Comparison of ENCODE assay signal across 21 mouse cellular contexts in the genomic region with DNA sequence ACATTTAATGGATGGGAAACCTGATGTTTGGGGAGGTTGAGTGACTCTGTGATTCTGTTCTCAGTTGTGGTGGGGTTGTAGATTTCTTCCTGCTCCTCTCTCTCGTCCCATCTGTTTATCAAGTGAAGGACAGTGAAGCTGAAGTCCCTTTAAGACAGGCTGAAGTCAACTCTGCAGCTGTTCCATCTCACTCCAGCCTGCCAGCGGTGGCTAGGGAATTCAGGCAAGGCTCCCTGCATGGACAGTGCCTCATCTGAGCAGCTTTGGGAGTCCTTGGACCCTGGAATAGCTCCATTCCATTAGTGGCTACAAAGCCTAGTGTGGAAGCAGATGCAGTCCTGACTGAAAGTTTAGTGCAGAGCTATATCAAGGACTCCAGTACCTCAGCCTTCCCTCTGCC. TPM values are rescaled to one million over a fixed set of nuclear protein-coding genes. Genes with fewer than 3 reads are reported as not detected.
DNase-seq lines count a peak whose midpoint lies in the region; ATAC-seq and TF ChIP-seq lines count a peak whose summit lies in the region.
"Had no signal": no experiment of that assay in that cellular context is flagged by ENCODE, and none has a peak within 500 bp of the region (broad histone marks: within the 10 kb centered on the region; RNA-seq: fewer than 3 reads in every experiment).

No protein-coding gene starts in this region.

- H3K4me3 ChIP-seq in heart, adult 2 months, result no peak overlapping the region
- H3K4me3 ChIP-seq in heart, embryonic 11.5 days (ENCODE audit: low read depth, low read length), result no peak overlapping the region
- H3K4me3 ChIP-seq in ES-Bruce4 (ENCODE audit: low read depth, low read length), result no peak overlapping the region
- H3K4me3 ChIP-seq in hindbrain, embryonic 14.5 days (replicated peaks; ENCODE audit: low read length), result no peak overlapping the region
- H3K4me3 ChIP-seq in forebrain, embryonic 14.5 days (ENCODE audit: low read depth, low read length), result no peak overlapping the region
- H3K4me3 ChIP-seq: embryonic facial prominence, embryonic 13.5 days; heart, embryonic 13.5 days; hindbrain, embryonic 15.5 days; layer of hippocampus, adult 2 months; lung, embryonic 15.5 days; midbrain, embryonic 10.5 days had no signal

- no peak for TF ChIP-seq POLR2A in heart, adult 2 months (IDR thresholded peaks at IDR 0.05; ENCODE audit: insufficient read depth, low read depth, low read length)
- TF ChIP-seq POLR2A in ES-Bruce4 (IDR thresholded peaks at IDR 0.05; ENCODE audit: insufficient read depth, low read length), result no peak

- H3K4me1 ChIP-seq in heart, adult 2 months (ENCODE audit: control insufficient read depth, insufficient read depth, low read length), result no peaks in the 10 kb centered on the region; the same call in 1 of the 2 replicates
- H3K4me1 ChIP-seq in heart, embryonic 11.5 days (ENCODE audit: control insufficient read depth, insufficient read depth, low read length), result no peaks in the 10 kb centered on the region
- peaks cover 11% of the 10 kb centered on the region for H3K4me1 ChIP-seq in ES-Bruce4 (ENCODE audit: control insufficient read depth, insufficient read depth, low read length)
- H3K4me1 ChIP-seq in hindbrain, embryonic 14.5 days (replicated peaks; ENCODE audit: control insufficient read depth, insufficient read depth, low read length), result no peaks in the 10 kb centered on the region
- H3K4me1 ChIP-seq in forebrain, embryonic 14.5 days (ENCODE audit: control insufficient read depth, insufficient read depth, low read length), result no peaks in the 10 kb centered on the region
- H3K4me1 ChIP-seq: embryonic facial prominence, embryonic 13.5 days; hindbrain, embryonic 15.5 days; midbrain, embryonic 10.5 days had no signal

- no peaks in the 10 kb centered on the region for H3K36me3 ChIP-seq in heart, adult 2 months (ENCODE audit: control insufficient read depth, insufficient read depth, low read length)
- H3K36me3 ChIP-seq in heart, embryonic 11.5 days (ENCODE audit: control insufficient read depth, insufficient read depth, low read length), result no peaks in the 10 kb centered on the region
- H3K36me3 ChIP-seq in ES-Bruce4 (ENCODE audit: control insufficient read depth, insufficient read depth, low read length, poor library complexity, severe bottlenecking), result no peaks in the 10 kb centered on the region
- no peaks in the 10 kb centered on the region for H3K36me3 ChIP-seq in hindbrain, embryonic 14.5 days (replicated peaks; ENCODE audit: control insufficient read depth, insufficient read depth)
- H3K36me3 ChIP-seq in forebrain, embryonic 14.5 days (ENCODE audit: control insufficient read depth, insufficient read depth, low read length), result no peaks in the 10 kb centered on the region
- H3K36me3 ChIP-seq: embryonic facial prominence, embryonic 13.5 days; heart, embryonic 13.5 days; hindbrain, embryonic 15.5 days; lung, embryonic 15.5 days; midbrain, embryonic 10.5 days had no signal

- intact Hi-C loops in heart, adult 2 months (cut with DNase I), result no loop called here

- WGBS in heart, adult 2 months, result 54% methylated on average over 2 of the region's 2 CpGs
- WGBS in heart, embryonic 11.5 days (ENCODE audit: insufficient replicate concordance), result 46% methylated on average over 2 of the region's 2 CpGs
- 69% methylated on average over 2 of the region's 2 CpGs for WGBS in hindbrain, embryonic 14.5 days
- 70% methylated on average over 2 of the region's 2 CpGs for WGBS in forebrain, embryonic 14.5 days

- ATAC-seq in heart, embryonic 11.5 days (replicated peaks; ENCODE audit: insufficient number of reproducible peaks, low FRiP score, low TSS enrichment), result no peak
- no peak for ATAC-seq in hindbrain, embryonic 14.5 days (ENCODE audit: low FRiP score)
- ATAC-seq in forebrain, embryonic 14.5 days, result no peak

- no peaks in the 10 kb centered on the region; the same call in 1 of the 2 replicates for H3K79me2 ChIP-seq in heart, adult 2 months (replicated peaks; ENCODE audit: control insufficient read depth, insufficient read depth, low read length)

- H3K9me3 ChIP-seq in heart, embryonic 11.5 days (replicated peaks; ENCODE audit: control insufficient read depth, low read length), result no peaks in the 10 kb centered on the region
- H3K9me3 ChIP-seq in ES-Bruce4 (replicated peaks; ENCODE audit: control insufficient read depth, insufficient read depth, low read length, poor library complexity, severe bottlenecking), result no peaks in the 10 kb centered on the region
- H3K9me3 ChIP-seq in hindbrain, embryonic 14.5 days (ENCODE audit: control insufficient read depth, low read length), result no peaks in the 10 kb centered on the region
- no peaks in the 10 kb centered on the region for H3K9me3 ChIP-seq in forebrain, embryonic 14.5 days (replicated peaks; ENCODE audit: control insufficient read depth, low read length)
- H3K9me3 ChIP-seq: embryonic facial prominence, embryonic 13.5 days; heart, embryonic 13.5 days; hindbrain, embryonic 15.5 days; lung, embryonic 15.5 days; midbrain, embryonic 10.5 days had no signal

- no peak overlapping the region for H3K4me2 ChIP-seq in heart, embryonic 11.5 days
- H3K4me2 ChIP-seq in hindbrain, embryonic 14.5 days (replicated peaks), result no peak overlapping the region
- no peak overlapping the region for H3K4me2 ChIP-seq in forebrain, embryonic 14.5 days (ENCODE audit: low read length)
- H3K4me2 ChIP-seq: embryonic facial prominence, embryonic 13.5 days; heart, embryonic 13.5 days; hindbrain, embryonic 15.5 days; lung, embryonic 15.5 days had no signal

- no peak for TF ChIP-seq EP300 in heart, adult 2 months (IDR thresholded peaks at IDR 0.05; ENCODE audit: insufficient read depth, low read depth, low read length)
- TF ChIP-seq EP300 in ES-Bruce4 (IDR thresholded peaks at IDR 0.05; ENCODE audit: insufficient read depth, low read depth, low read length), result no peak

- no peak overlapping the region; the same call in 1 of the 2 replicates for H3K27ac ChIP-seq in heart, adult 2 months
- H3K27ac ChIP-seq in heart, embryonic 11.5 days (ENCODE audit: low read depth, low read length), result no peak overlapping the region
- H3K27ac ChIP-seq in ES-Bruce4 (ENCODE audit: insufficient read depth, low read length), result peak overlapping the region; percentile 22
- H3K27ac ChIP-seq in hindbrain, embryonic 14.5 days, result no peak overlapping the region
- H3K27ac ChIP-seq in forebrain, embryonic 14.5 days (ENCODE audit: low read depth, low read length), result no peak overlapping the region
- H3K27ac ChIP-seq: embryonic facial prominence, embryonic 13.5 days; heart, embryonic 13.5 days; hindbrain, embryonic 15.5 days; kidney, postnatal 0 days; layer of hippocampus, adult 2 months; lung, embryonic 15.5 days; midbrain, embryonic 10.5 days had no signal

- no peak for TF ChIP-seq CTCF in heart, adult 2 months (IDR thresholded peaks at IDR 0.05)
- no peak for TF ChIP-seq CTCF in ES-Bruce4 (IDR thresholded peaks at IDR 0.05; ENCODE audit: low read depth, low read length)

- H3K9ac ChIP-seq in heart, adult 2 months (ENCODE audit: low read depth, low read length), result no peak overlapping the region
- H3K9ac ChIP-seq in heart, embryonic 11.5 days (ENCODE audit: low read depth, low read length), result no peak overlapping the region
- no peak overlapping the region for H3K9ac ChIP-seq in ES-Bruce4 (ENCODE audit: low read depth, poor library complexity, severe bottlenecking)
- H3K9ac ChIP-seq in hindbrain, embryonic 14.5 days, result no peak overlapping the region
- H3K9ac ChIP-seq in forebrain, embryonic 14.5 days (ENCODE audit: low read length), result no peak overlapping the region
- H3K9ac ChIP-seq: embryonic facial prominence, embryonic 13.5 days; heart, embryonic 13.5 days; hindbrain, embryonic 15.5 days; lung, embryonic 15.5 days had no signal

- no peaks in the 10 kb centered on the region for H3K27me3 ChIP-seq in heart, adult 2 months (ENCODE audit: control insufficient read depth, insufficient read depth, low read length)
- no peaks in the 10 kb centered on the region for H3K27me3 ChIP-seq in heart, embryonic 11.5 days (ENCODE audit: control insufficient read depth, insufficient read depth, low read length)
- no peaks in the 10 kb centered on the region for H3K27me3 ChIP-seq in ES-Bruce4 (ENCODE audit: control insufficient read depth, insufficient read depth, low read length, poor library complexity, severe bottlenecking)
- H3K27me3 ChIP-seq in hindbrain, embryonic 14.5 days (ENCODE audit: control insufficient read depth, insufficient read depth, low read length), result no peaks in the 10 kb centered on the region
- no peaks in the 10 kb centered on the region for H3K27me3 ChIP-seq in forebrain, embryonic 14.5 days (replicated peaks; ENCODE audit: control insufficient read depth, insufficient read depth, low read length)
- H3K27me3 ChIP-seq: embryonic facial prominence, embryonic 13.5 days; heart, embryonic 13.5 days; hindbrain, embryonic 15.5 days; lung, embryonic 15.5 days had no signal

- DNase-seq in heart, adult 2 months, result peak; percentile 48 to 66
- DNase-seq in gastrocnemius, postnatal 25 days, result peak; percentile 58
- DNase-seq in heart, postnatal 4 days, result peak; percentile 17
- DNase-seq in thymus, postnatal 4 days, result no peak
- DNase-seq in hindbrain, embryonic 14.5 days (ENCODE audit: low spot score), result no peak
- DNase-seq in forebrain, embryonic 14.5 days (ENCODE audit: low spot score), result no peak
- DNase-seq: adrenal gland, postnatal 25 days; cerebellum, adult 8-10 months; left cerebral cortex, postnatal 4 days; thymus, postnatal 36 days had no signal

RNA-seq across cellular contexts. Expression of a gene that starts 3.3 kb away (rescaled TPM):
- total RNA-seq in heart, adult 2 months (2021), result not detected
- not detected in 2 replicates for polyA plus RNA-seq in heart, adult 2 months (2012; rRNA removed)
- polyA plus RNA-seq in heart, embryonic 11.5 days (2014; fragmentation: Nextera tagmentation; extraction: Ambion mirVana), result 0.29 and 0.34 TPM in 2 replicates
- polyA plus RNA-seq in ES-Bruce4 (2011; ENCODE audit: insufficient read depth, insufficient read length, low read depth, missing spikeins), result 0.93 and 1.8 TPM in 2 replicates
- total RNA-seq in gastrocnemius, postnatal 25 days (2021), result not detected
- total RNA-seq in heart, postnatal 4 days (2021), result not detected
- 0.70 and 0.86 TPM in 2 replicates for polyA plus RNA-seq in hindbrain, embryonic 14.5 days (2014; fragmentation: Nextera tagmentation; extraction: Ambion mirVana)
- 0.58 TPM in 2 replicates for polyA plus RNA-seq in forebrain, embryonic 14.5 days (2014; fragmentation: Nextera tagmentation; extraction: Ambion mirVana)
- total RNA-seq: adrenal gland, postnatal 25 days; common myeloid progenitor, adult 5-6 weeks; layer of hippocampus, adult 2 months; left cerebral cortex, postnatal 4 days; liver, adult 2 months had no signal
- polyA plus RNA-seq: liver, adult 2 months had no signal

Comparison
In these comparisons a context has a peak if more than half of its experiments do, and no peak if none do; other contexts are left out.
1. DNase-seq: peak in heart, adult 2 months (2 of 2), gastrocnemius, postnatal 25 days (single experiment) and heart, postnatal 4 days (single experiment); none in thymus, postnatal 4 days (single experiment), hindbrain, embryonic 14.5 days (single experiment) and forebrain, embryonic 14.5 days (single experiment).